Mouse (Mus musculus) forebrain, embryonic 16.5 days (tissue): ENCODE results near the gene Commd1. TPM values are rescaled to one million over a fixed set of nuclear protein-coding genes. Genes with fewer than 3 reads are reported as not detected.

Source experiments
- ATAC-seq: fragments of 200-750 bp; cut with Nextera tagmentation; 2 replicates; pipeline ENCODE4 v1.8.0; 2017; ENCODE audit warnings: mild to moderate bottlenecking, moderate library complexity
- H3K27ac ChIP-seq: fragments of 300-500 bp; sonication (generic); 2 replicates; pipeline ENCODE4 v1.5.1; 2014; ENCODE audit warnings: low read length, control low read depth
- H3K27me3 ChIP-seq: fragments of 300-500 bp; sonication (generic); replicated peaks from 2 replicates; pipeline ENCODE4 v1.6.1; 2014; ENCODE audit warnings: low read length; ENCODE audit not compliant: control insufficient read depth, insufficient read depth
- H3K36me3 ChIP-seq: fragments of 300-500 bp; sonication (generic); 2 replicates; pipeline ENCODE4 v1.6.1; 2014; ENCODE audit not compliant: control insufficient read depth, insufficient read depth
- H3K4me1 ChIP-seq: fragments of 300-500 bp; sonication (generic); replicated peaks from 2 replicates; pipeline ENCODE4 v1.6.1; 2014; ENCODE audit warnings: low read length; ENCODE audit not compliant: control insufficient read depth, insufficient read depth
- H3K4me2 ChIP-seq: fragments of 300-500 bp; sonication (generic); 2 replicates; pipeline ENCODE4 v1.6.1; 2014; ENCODE audit warnings: mild to moderate bottlenecking, low read length, control low read depth
- H3K4me3 ChIP-seq: fragments of 300-500 bp; sonication (generic); replicated peaks from 2 replicates; pipeline ENCODE4 v1.5.1; 2014; ENCODE audit warnings: mild to moderate bottlenecking, low read length, control low read depth
- H3K9ac ChIP-seq: fragments of 300-500 bp; sonication (generic); replicated peaks from 2 replicates; pipeline ENCODE4 v1.6.1; 2014; ENCODE audit warnings: low read depth, low read length, control low read depth
- H3K9me3 ChIP-seq: fragments of 300-500 bp; sonication (generic); 2 replicates; pipeline ENCODE4 v1.6.1; 2016; ENCODE audit warnings: low read length; ENCODE audit not compliant: control insufficient read depth
- WGBS: fragments of 180-500 bp; shearing (Covaris S2); extraction: QIAGEN DNeasy Blood & Tissue Kit; methylation state at CpG from one replicate; pipeline ENCODE4 v1.1.7; 2014; 5-methylcytosine and 5-hydroxymethylcytosine counted together
- polyA plus RNA-seq: library from polyadenylated mRNA; unstranded; fragments of >200 nt; fragmentation: Nextera tagmentation; extraction: Ambion mirVana; gene quantifications from 2 replicates; pipeline ENCODE4 v1.2.1, GENCODE M21; 2015

The Commd1 gene
- polyA plus RNA-seq, 1 experiment from 2014 or later = 225 TPM

DNA sequence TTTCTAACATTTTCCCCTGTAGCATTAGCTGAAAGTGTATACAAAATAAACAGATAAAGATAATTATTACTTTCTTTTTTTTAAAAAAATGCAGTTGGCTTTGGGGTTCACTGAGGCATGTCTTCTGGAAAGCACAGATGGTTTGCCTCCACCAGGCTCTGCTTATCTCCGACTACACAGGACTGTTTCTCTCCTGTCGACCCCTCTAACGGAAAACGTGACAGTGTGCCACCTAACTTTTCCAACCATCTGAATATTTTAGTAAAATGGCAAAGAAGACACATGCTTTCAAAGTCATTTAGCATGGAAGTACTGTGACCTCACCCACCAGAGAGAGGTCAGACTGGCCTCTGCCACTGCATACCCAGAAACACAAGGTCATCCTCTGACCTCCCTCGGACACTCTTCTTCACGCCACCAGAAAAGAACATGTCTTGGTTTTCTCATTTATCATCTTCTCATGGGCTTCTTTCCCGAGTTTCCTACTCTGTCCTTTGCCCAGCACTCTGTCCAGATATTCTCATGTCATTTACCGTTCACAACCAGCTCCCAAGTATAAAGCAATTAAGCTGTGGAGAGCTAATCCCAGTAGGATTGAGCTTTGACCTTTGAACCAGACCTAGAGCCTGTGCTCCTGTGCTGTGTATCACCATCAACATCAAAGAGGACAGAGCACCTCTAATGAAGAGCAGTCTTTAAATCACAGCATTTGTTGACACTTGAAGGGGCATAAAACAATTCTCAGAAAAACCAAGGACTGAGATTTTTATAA, 135.0 kb downstream of the Commd1 start:
- Histone ChIP-seq H3K9me3 (no peaks in the 10 kb centered on the region), H3K9ac (no peak overlapping the region), H3K4me3 (no peak overlapping the region), H3K4me2 (no peak overlapping the region), H3K4me1 (no peaks in the 10 kb centered on the region), H3K36me3 (no peaks in the 10 kb centered on the region), H3K27me3 (no peaks in the 10 kb centered on the region), H3K27ac (no peak overlapping the region)
- WGBS = 74% methylated on average over 8 of the region's 8 CpGs
- no peak for ATAC-seq

Other genes starting within 250 kb of the Commd1 start
- 1.1 and 3.1 TPM in 2 replicates for gene B3gnt2, start 121.4 kb downstream of the Commd1 start, polyA plus RNA-seq
- 6.1 and 6.6 TPM in 2 replicates for gene Zrsr1, start 10.4 kb downstream of the Commd1 start, polyA plus RNA-seq
- 3.0 and 6.0 TPM in 2 replicates for gene Gm28048, start 292 bp downstream of the Commd1 start, polyA plus RNA-seq
- gene Cct4, start 8.1 kb upstream of the Commd1 start, polyA plus RNA-seq = 335 and 378 TPM in 2 replicates
- gene Fam161a, start 25.1 kb upstream of the Commd1 start, polyA plus RNA-seq = 3.6 and 3.9 TPM in 2 replicates